Mouse (Mus musculus) midbrain, embryonic 10.5 days (tissue): ENCODE results near the gene Tprn. TPM values are rescaled to one million over a fixed set of nuclear protein-coding genes. Genes with fewer than 3 reads are reported as not detected.

ENCODE experiments used
- DNase-seq: peaks from one replicate; pipeline ENCODE4 v3.0.0-alpha.2; 2017; ENCODE audit warnings: low spot score
- H3K27ac ChIP-seq: fragments of 300-500 bp; sonication (generic); replicated peaks from 2 replicates; pipeline ENCODE4 v1.5.1; 2016; ENCODE audit warnings: mild to moderate bottlenecking
- H3K27me3 ChIP-seq: fragments of 300-500 bp; sonication (generic); 2 replicates; pipeline ENCODE4 v1.6.1; 2016; ENCODE audit warnings: low read depth, mild to moderate bottlenecking; ENCODE audit not compliant: poor library complexity, severe bottlenecking
- H3K36me3 ChIP-seq: fragments of 300-500 bp; sonication (generic); 2 replicates; pipeline ENCODE4 v1.6.1; 2016; ENCODE audit warnings: mild to moderate bottlenecking, moderate library complexity
- H3K4me1 ChIP-seq: fragments of 300-500 bp; sonication (generic); 2 replicates; pipeline ENCODE4 v1.6.1; 2016
- H3K4me3 ChIP-seq: fragments of 300-500 bp; sonication (generic); 2 replicates; pipeline ENCODE4 v1.5.1; 2016; ENCODE audit warnings: mild to moderate bottlenecking, moderate library complexity
- H3K9me3 ChIP-seq: fragments of 300-500 bp; sonication (generic); replicated peaks from 2 replicates; pipeline ENCODE4 v1.6.1; 2016; ENCODE audit warnings: mild to moderate bottlenecking
- WGBS: fragments of 180-500 bp; shearing (Covaris S2); methylation state at CpG from one replicate; pipeline ENCODE4 v1.1.7; 2016; 5-methylcytosine and 5-hydroxymethylcytosine counted together
- polyA plus RNA-seq: library from polyadenylated mRNA; unstranded; fragments of >200 nt; fragmentation: Nextera tagmentation; extraction: Ambion mirVana; gene quantifications from 2 replicates; pipeline ENCODE4 v1.2.1, GENCODE M21; 2016

Gene Tprn
- polyA plus RNA-seq, 1 experiment from 2014 or later, result 7.5 TPM

DNA sequence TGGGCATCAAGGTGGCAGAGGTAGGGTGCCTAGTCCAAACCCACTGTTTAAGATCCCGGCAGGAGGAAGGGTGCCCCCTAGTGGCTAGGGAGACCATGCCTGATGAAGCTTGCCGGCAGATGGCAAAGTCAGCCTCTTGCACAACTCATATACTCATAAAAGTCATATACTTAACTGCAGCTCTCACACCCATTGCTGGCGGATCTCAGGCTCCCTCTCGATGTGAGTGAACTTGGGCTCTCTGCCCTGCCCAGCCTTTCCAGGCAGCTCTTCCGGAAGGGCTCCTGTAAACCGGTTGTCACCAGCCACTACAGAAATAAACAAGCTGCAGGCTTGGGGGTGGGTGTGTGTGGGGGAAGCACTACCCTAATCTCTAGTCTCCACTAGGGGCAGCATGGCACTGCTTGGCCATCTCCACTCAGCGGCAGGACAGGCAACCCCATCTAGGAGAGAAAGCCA is 34.0 kb upstream of the Tprn start:
- under 1% methylated on average over 7 of the region's 7 CpGs for WGBS
- Histone ChIP-seq H3K27me3 (0 out of 2 replicates have a peak, but pooled peaks cover 16% of the 10 kb centered on the region), H3K4me1 (peaks cover 25% of the 10 kb centered on the region), H3K36me3 (peaks cover 5% of the 10 kb centered on the region; the same call in 1 of the 2 replicates), H3K9me3 (no peaks in the 10 kb centered on the region), H3K27ac (peak overlapping the region; percentile 77), H3K4me3 (peak overlapping the region; percentile 41)
- DNase-seq, result peak; percentile 83

DNA sequence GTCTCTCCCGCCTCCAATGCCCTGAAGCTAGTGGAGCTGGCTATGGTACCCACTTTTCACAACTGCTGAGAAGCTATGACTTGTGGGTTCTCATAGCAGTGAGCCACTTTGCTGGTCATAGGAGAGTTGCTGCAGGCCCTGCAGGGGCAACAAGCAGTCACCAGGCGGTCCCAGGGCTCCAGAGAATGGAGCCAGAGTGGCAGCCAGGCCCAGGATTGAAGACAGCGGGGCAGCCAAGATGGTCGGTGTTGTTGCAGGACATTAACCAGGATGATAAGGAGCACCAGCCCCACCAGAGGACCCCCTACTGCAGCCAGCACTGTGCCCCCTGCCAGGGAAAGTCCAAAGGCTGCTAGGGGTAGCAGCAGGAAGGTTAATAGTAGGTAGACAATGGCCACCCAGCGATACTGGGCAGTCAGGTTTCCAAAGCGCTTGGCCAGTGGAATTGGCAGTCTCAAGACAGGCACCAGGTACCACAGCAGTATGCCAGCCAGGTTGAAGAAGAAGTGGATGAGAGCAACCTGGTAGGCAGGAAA is 33.4 kb upstream of the Tprn start:
- H3K36me3 ChIP-seq, result no peaks in the 10 kb centered on the region
- DNase-seq, result no peak
- H3K27ac ChIP-seq, result peak overlapping the region; percentile 77
- H3K4me3 ChIP-seq, result peak overlapping the region; percentile 41
- H3K9me3 ChIP-seq, result no peaks in the 10 kb centered on the region
- 72% methylated on average over 6 of the region's 6 CpGs for WGBS
- H3K27me3 ChIP-seq, result 0 out of 2 replicates have a peak, but pooled peaks cover 16% of the 10 kb centered on the region
- H3K4me1 ChIP-seq, result peaks cover 20% of the 10 kb centered on the region

DNA sequence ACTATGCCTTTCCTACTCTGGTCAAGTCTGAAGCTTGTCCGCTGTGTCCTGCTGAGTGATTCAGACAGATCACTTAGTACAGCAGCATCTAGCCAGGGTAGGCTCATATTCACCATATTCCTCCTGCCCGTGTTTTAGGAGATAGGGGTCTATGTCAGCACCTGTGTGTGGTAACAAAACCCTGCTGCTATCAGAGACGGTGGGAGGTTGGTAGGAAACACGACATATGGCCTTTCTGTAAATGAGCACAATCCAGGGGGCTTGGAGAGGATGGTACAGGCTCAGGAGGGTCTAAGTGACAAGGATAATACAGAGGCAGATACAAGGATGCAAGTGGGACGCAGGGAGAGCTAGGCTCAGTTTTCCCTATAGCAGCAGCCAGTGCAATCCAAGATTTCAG is 32.8 kb upstream of the Tprn start:
- no peaks in the 10 kb centered on the region for H3K36me3 ChIP-seq
- no peak overlapping the region for H3K4me3 ChIP-seq
- no peaks in the 10 kb centered on the region for H3K9me3 ChIP-seq
- H3K4me1 ChIP-seq, result peaks cover 20% of the 10 kb centered on the region
- WGBS, result 85% methylated on average over 5 of the region's 5 CpGs
- H3K27ac ChIP-seq, result no peak overlapping the region
- no peak for DNase-seq
- 0 out of 2 replicates have a peak, but pooled peaks cover 16% of the 10 kb centered on the region for H3K27me3 ChIP-seq

DNA sequence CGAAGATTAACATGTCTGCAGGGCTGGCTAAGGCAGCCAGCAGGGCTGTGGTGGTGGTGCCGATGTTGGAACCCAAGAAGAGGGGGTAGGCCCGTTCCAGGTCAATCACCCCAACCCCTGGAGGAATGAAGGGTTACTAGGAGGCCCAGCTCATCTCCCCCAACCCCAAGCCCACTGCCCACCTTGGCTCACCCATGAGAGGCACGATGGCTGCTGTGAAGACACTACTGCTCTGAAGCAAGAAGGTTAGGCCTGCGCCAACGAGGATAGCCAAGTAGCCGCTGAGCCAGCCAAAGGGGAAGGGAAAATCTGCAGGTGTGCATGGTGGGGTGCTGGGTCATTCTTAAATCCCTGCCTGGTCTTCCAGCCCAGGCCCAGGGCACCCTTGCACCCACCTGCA is 31.8 kb upstream of the Tprn start:
- no peaks in the 10 kb centered on the region for H3K9me3 ChIP-seq
- H3K4me3 ChIP-seq, result no peak overlapping the region
- H3K4me1 ChIP-seq, result peaks cover 16% of the 10 kb centered on the region
- 87% methylated on average over 7 of the region's 7 CpGs for WGBS
- 0 out of 2 replicates have a peak, but pooled peaks cover 16% of the 10 kb centered on the region for H3K27me3 ChIP-seq
- no peaks in the 10 kb centered on the region for H3K36me3 ChIP-seq
- H3K27ac ChIP-seq, result 0 out of 2 replicates have a peak overlapping the region, but pooled peaks have one; percentile 15
- DNase-seq, result no peak

DNA sequence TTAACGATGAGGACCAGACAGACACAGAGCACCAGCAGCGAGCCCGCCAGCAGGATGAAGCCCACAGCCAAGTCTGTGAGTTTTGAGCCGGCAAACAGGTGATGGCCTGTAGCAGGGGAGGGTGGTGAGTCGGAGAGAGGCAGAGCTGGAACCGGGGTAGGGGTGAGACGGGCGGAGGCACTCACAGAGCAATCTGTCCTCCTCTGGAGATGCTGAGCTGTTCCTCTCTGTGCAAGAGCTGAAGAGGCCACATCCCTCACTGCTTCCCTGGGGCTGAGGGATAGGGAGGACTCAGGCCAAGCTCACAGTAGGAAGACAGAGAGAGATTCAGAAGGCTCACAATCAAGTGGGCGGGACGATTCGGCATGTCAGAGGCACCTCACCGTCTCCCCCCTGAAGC is 31.4 kb upstream of the Tprn start:
- Histone ChIP-seq H3K36me3 (no peaks in the 10 kb centered on the region), H3K4me3 (no peak overlapping the region), H3K27ac (0 out of 2 replicates have a peak overlapping the region, but pooled peaks have one; percentile 15), H3K4me1 (peaks cover 11% of the 10 kb centered on the region), H3K9me3 (no peaks in the 10 kb centered on the region), H3K27me3 (0 out of 2 replicates have a peak, but pooled peaks cover 16% of the 10 kb centered on the region)
- WGBS, result 50% methylated on average over 12 of the region's 12 CpGs
- DNase-seq, result no peak

DNA sequence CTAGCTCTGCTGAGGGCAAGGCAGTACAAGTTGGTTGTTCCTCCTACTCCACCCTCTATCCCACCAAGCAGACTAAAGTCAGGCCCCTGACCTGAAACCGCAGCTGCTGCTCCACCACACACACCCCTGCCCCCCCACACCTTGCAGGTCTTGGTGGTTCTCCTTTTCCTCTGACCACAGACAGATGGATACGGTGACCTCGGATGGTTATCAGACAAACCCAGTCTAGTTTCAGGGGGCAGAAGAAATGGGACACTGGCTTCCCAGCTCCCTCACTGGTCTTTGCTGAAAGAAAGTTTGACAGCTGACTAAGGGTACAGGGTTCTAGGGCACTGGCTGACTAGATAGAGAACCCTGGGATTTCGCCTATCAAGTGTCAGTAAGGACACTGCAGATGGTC is 29.0 kb upstream of the Tprn start:
- H3K9me3 ChIP-seq, result no peaks in the 10 kb centered on the region
- H3K36me3 ChIP-seq, result no peaks in the 10 kb centered on the region
- DNase-seq, result no peak
- H3K27ac ChIP-seq, result no peak overlapping the region
- 86% methylated on average over 4 of the region's 4 CpGs for WGBS
- H3K27me3 ChIP-seq, result 0 out of 2 replicates have a peak, but pooled peaks cover 16% of the 10 kb centered on the region
- H3K4me3 ChIP-seq, result no peak overlapping the region
- peaks cover 7% of the 10 kb centered on the region for H3K4me1 ChIP-seq

DNA sequence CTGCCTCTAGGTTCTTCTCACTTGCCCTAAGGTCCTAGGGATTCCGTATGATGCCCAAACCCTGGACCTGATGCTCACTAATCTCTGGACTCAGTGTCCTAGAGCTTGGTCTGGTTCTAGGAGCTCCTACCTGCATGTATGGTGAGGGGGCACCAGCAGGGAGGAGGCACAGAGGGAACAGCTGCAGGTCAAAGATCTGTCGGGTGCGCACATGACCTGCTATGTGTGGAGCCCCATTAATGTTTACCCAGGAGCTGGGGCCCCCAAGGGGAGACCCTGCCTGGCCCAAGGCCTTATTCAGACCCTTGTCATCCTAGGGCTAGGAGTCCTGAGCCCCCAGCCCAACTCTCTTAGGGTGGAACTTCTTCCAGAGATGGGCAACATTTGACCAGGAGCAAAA is 28.4 kb upstream of the Tprn start, which contains the start of gene Slc34a3:
TSS of gene Slc34a3 (minus strand) at position 315 of the 400 bp plus-strand sequence.
- no peak within 1 kb of the TSS for H3K27ac ChIP-seq
- H3K4me1 ChIP-seq, result 0 out of 2 replicates have a peak, but pooled peaks cover 2% of the 10 kb centered on the region
- no peaks in the 10 kb centered on the region for H3K9me3 ChIP-seq
- 87% methylated on average over 3 of the region's 3 CpGs for WGBS
- H3K36me3 ChIP-seq, result no peaks in the 10 kb centered on the region
- peaks cover 16% of the 10 kb centered on the region; the same call in 1 of the 2 replicates for H3K27me3 ChIP-seq
- DNase-seq, result no peak
- no peak within 1 kb of the TSS for H3K4me3 ChIP-seq

DNA sequence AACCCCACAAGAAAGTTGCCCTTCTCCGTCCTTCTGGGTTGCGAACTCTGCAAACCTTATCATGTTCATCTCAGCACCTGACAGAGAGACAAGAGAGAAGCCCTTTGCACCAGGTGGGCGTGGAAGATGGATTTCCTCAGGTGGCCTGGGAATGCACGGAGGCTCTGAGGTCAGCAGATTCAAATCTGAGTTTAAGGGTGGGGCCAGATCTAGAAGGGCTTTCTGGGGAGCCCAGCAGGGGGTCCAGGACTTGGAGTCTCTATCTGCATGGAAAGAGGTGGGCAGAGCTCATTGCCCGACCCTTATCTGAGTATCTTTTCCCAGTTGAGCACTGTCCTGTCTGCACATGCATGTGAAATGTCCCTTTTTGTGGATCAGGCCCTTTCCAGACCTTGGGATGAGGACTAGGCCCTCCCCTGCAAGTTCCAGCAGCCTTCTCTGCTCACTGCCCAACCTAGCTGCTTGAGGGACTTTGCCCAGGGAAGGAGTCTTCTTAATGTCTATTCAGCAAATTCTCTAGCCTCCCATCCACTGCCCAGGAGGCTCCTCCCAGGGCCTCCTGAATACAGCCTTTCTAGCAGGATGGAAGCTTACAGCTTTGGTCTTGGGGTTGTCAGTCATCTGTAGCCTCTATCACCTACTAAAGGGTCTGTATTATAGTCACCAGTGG is 27.7 kb upstream of the Tprn start:
- H3K36me3 ChIP-seq, result no peaks in the 10 kb centered on the region
- no peaks in the 10 kb centered on the region for H3K4me1 ChIP-seq
- DNase-seq, result no peak
- H3K4me3 ChIP-seq, result no peak overlapping the region
- H3K27me3 ChIP-seq, result peaks cover 16% of the 10 kb centered on the region; the same call in 1 of the 2 replicates
- no peaks in the 10 kb centered on the region for H3K9me3 ChIP-seq
- no peak overlapping the region for H3K27ac ChIP-seq
- WGBS, result 80% methylated on average over 5 of the region's 5 CpGs

DNA sequence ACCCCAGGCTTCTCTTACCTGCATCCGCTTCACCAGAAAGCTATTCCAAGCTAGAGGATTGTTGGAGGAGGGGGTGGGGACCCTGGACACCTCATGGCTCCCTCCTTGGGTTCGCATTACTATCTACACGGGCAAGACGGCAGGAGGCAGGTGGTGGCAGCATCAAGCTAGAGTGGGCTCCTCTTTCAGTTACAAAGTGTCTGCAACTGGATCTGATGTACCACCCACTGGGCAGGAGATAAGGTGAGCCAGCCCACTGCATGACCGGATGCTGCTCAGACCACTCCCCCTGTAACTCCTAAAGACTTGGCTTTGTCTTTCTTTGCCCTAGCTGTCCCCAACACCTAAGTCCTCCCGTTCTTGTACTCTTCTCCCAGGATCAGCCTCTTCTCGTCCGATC is 25.8 kb upstream of the Tprn start, which contains the start of gene Rnf224:
TSS of gene Rnf224 (minus strand) at position 174 of the 400 bp plus-strand sequence.
- DNase-seq, result no peak
- Histone ChIP-seq H3K27ac (no peak within 1 kb of the TSS), H3K27me3 (peaks cover 12% of the 10 kb centered on the region), H3K4me1 (peaks cover 15% of the 10 kb centered on the region), H3K36me3 (no peaks in the 10 kb centered on the region), H3K4me3 (no peak within 1 kb of the TSS), H3K9me3 (no peaks in the 10 kb centered on the region)
- 43% methylated on average over 8 of the region's 8 CpGs for WGBS

DNA sequence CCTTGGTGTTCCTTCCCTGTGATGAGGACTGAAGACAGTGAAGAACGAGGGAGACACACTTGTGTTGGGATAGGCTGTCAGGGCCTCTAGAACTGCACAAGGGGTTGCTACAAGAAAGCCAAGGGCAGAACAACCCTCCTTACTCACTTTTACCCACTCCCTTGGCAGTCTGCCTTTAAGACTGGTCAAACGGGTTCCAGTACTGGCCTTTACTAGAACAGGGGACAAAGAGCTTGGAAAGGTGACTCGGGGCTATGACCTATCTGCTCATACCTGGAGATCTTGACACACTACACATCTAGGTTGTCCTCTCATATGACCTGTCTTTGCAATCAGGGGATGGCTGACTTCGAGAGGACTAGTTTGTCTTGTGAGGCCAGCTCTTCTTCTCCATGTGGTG is 24.9 kb upstream of the Tprn start:
- Histone ChIP-seq H3K27ac (no peak overlapping the region), H3K27me3 (peaks cover 19% of the 10 kb centered on the region), H3K4me3 (no peak overlapping the region), H3K36me3 (no peaks in the 10 kb centered on the region), H3K9me3 (no peaks in the 10 kb centered on the region), H3K4me1 (peaks cover 24% of the 10 kb centered on the region)
- no peak for DNase-seq
- WGBS, result 83% methylated on average over 4 of the region's 4 CpGs

DNA sequence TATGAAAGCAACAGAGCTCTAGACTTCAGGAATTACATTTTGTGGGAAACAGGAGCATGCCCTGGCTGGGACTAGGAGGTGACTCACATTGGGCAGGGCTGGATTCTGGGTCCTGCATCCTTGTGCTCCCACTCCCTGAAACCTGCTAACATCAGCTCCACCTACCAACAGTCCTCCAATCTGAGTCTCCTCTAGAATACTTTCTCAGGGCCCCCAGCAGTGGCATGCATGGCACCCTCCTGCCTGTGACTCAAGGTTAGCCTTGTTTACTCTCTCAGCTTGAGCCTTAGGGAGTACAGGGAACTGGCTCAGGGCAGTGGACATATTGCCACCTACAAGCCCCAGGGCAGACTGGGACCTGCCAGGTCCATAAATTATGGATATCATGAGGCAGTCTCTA is 24.3 kb upstream of the Tprn start:
- Histone ChIP-seq H3K9me3 (no peaks in the 10 kb centered on the region), H3K36me3 (no peaks in the 10 kb centered on the region), H3K27ac (no peak overlapping the region), H3K4me1 (peaks cover 30% of the 10 kb centered on the region), H3K4me3 (no peak overlapping the region), H3K27me3 (peaks cover 25% of the 10 kb centered on the region)
- DNase-seq, result no peak

DNA sequence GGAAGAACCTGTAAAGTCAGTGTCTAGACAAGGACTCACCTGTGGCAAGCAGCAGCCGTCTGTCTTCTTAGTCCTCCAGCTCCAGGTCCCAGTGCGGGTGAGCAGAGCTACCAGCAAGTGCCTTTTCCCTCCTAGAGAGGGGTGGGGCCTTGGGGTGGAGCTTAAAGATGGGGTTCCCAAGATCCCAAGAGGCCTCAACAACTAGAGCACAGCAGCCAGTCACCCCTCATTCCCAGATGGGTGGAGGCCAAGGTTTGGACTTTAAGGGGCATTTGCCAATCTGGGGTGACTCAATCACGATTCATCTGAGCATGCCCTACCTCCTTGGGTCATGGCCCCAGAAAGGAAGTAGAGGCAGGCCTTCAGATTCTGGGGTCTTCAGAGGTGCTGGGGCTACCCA is 22.7 kb upstream of the Tprn start:
- Histone ChIP-seq H3K4me1 (peaks cover 33% of the 10 kb centered on the region), H3K4me3 (no peak overlapping the region; the same call in 1 of the 2 replicates), H3K9me3 (no peaks in the 10 kb centered on the region), H3K27me3 (peaks cover 38% of the 10 kb centered on the region), H3K36me3 (peaks cover 8% of the 10 kb centered on the region; the same call in 1 of the 2 replicates), H3K27ac (no peak overlapping the region)
- 90% methylated on average over 3 of the region's 3 CpGs for WGBS
- no peak for DNase-seq

DNA sequence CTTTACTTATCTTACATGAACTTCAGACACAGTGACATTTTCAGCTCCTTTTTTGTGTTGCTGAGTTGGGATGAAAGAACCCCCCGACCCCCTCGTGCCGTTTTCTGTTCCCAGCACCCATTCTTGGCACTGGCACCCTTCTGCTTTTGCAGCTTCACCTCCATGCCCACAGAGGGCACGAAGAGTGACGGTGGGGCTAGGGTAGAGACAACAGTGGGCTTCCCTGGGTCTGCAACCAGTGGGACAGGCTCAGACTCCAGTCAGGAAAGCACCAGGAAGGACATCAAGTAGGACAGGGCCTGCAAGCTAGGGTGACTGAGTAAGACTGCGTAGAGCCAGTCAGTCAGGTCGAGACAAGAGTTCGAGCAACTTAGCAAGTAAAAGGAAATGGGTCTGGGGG is 22.1 kb upstream of the Tprn start:
- peaks cover 14% of the 10 kb centered on the region for H3K36me3 ChIP-seq
- H3K4me1 ChIP-seq, result peaks cover 33% of the 10 kb centered on the region
- peak overlapping the region; percentile 67 for H3K4me3 ChIP-seq
- WGBS, result 51% methylated on average over 8 of the region's 8 CpGs
- no peak for DNase-seq
- no peaks in the 10 kb centered on the region for H3K9me3 ChIP-seq
- peaks cover 38% of the 10 kb centered on the region for H3K27me3 ChIP-seq
- peak overlapping the region; percentile 78 for H3K27ac ChIP-seq
